In the genomic region with DNA sequence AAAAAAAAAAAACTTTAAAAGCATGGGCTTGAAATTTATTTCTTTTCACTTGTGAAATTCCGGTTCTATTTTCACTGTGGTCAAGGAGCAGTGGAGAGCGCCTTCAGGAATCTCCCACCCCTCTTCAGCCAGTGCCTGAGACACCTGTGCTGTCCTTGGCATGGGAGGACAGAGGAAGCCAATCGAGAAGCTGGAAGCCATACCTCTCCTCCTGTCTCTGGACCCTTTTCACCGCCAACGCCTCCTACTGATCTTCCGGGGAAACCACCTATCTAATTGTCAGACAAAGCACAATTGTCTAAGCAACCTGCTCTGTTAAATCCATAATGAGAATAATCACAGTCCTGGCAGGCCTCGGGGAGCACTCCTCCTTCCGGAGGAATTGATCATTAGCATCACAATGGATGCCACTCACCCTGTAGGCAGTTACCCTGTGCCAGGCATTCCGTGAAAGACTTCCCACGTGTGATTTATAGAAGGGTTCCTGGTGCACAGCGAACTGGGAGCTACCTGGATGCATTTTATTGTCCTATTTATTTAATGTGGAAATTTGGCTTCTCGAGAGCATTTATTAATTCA, we compare ENCODE assay signal across 12 mouse cellular contexts.
DNase-seq lines count a peak whose midpoint lies in the region; ATAC-seq lines count a peak whose summit lies in the region.
"Had no signal": no experiment of that assay in that cellular context is flagged by ENCODE, and none has a peak within 500 bp of the region (broad histone marks: within the 10 kb centered on the region; RNA-seq: fewer than 3 reads in every experiment).

No protein-coding gene starts in this region.

- no peak overlapping the region for H3K4me2 ChIP-seq in neural tube, embryonic 12.5 days (replicated peaks)
- 0 out of 2 replicates have a peak overlapping the region, but pooled peaks have one; percentile 19 for H3K4me2 ChIP-seq in forebrain, embryonic 13.5 days
- H3K4me2 ChIP-seq in hindbrain, embryonic 16.5 days (ENCODE audit: low read length), result no peak overlapping the region
- H3K4me2 ChIP-seq: heart, embryonic 15.5 days; liver, embryonic 13.5 days had no signal

- H3K4me1 ChIP-seq in neural tube, embryonic 12.5 days, result no peaks in the 10 kb centered on the region
- peaks cover 12% of the 10 kb centered on the region for H3K4me1 ChIP-seq in forebrain, embryonic 13.5 days
- no peaks in the 10 kb centered on the region; the same call in 1 of the 2 replicates for H3K4me1 ChIP-seq in hindbrain, embryonic 16.5 days (ENCODE audit: control insufficient read depth, insufficient read depth, low read depth, low read length)
- H3K4me1 ChIP-seq: heart, embryonic 15.5 days; liver, embryonic 13.5 days had no signal

- H3K9ac ChIP-seq in neural tube, embryonic 12.5 days, result no peak overlapping the region
- H3K9ac ChIP-seq in forebrain, embryonic 13.5 days, result no peak overlapping the region
- no peak overlapping the region for H3K9ac ChIP-seq in hindbrain, embryonic 16.5 days (ENCODE audit: low read depth, low read length)
- H3K9ac ChIP-seq: heart, embryonic 15.5 days; liver, embryonic 13.5 days had no signal

- 24% methylated on average over 12 of the region's 12 CpGs for WGBS in neural tube, embryonic 12.5 days
- 16% methylated on average over 12 of the region's 12 CpGs for WGBS in forebrain, embryonic 13.5 days
- WGBS in hindbrain, embryonic 16.5 days, result 22% methylated on average over 12 of the region's 12 CpGs

- DNase-seq in neural tube, embryonic 10.5 days (ENCODE audit: extremely low spot score, low spot score), result no peak
- DNase-seq in ovary, postnatal 36 days (ENCODE audit: low spot score), result no peak
- no peak for DNase-seq in liver
- DNase-seq: gastrocnemius, postnatal 25 days; kidney, postnatal 4 days; liver, embryonic 13.5 days had no signal

- H3K4me3 ChIP-seq in neural tube, embryonic 12.5 days, result no peak overlapping the region
- H3K4me3 ChIP-seq in forebrain, embryonic 13.5 days, result no peak overlapping the region
- H3K4me3 ChIP-seq in hindbrain, embryonic 16.5 days (ENCODE audit: low read length), result no peak overlapping the region
- H3K4me3 ChIP-seq: heart, embryonic 15.5 days; liver, embryonic 13.5 days had no signal

- H3K27ac ChIP-seq in neural tube, embryonic 12.5 days, result no peak overlapping the region
- H3K27ac ChIP-seq in forebrain, embryonic 13.5 days, result peak overlapping the region; percentile 26; the same call in 1 of the 2 replicates
- H3K27ac ChIP-seq in hindbrain, embryonic 16.5 days (ENCODE audit: low read depth, low read length), result no peak overlapping the region
- H3K27ac ChIP-seq: heart, embryonic 15.5 days; liver, embryonic 13.5 days had no signal

- no peaks in the 10 kb centered on the region for H3K27me3 ChIP-seq in neural tube, embryonic 12.5 days (replicated peaks)
- H3K27me3 ChIP-seq in forebrain, embryonic 13.5 days, result no peaks in the 10 kb centered on the region
- no peaks in the 10 kb centered on the region for H3K27me3 ChIP-seq in hindbrain, embryonic 16.5 days (replicated peaks; ENCODE audit: control insufficient read depth, insufficient read depth, low read length)
- H3K27me3 ChIP-seq: heart, embryonic 15.5 days; liver, embryonic 13.5 days had no signal

- no peaks in the 10 kb centered on the region for H3K9me3 ChIP-seq in neural tube, embryonic 12.5 days
- H3K9me3 ChIP-seq in forebrain, embryonic 13.5 days (replicated peaks), result no peaks in the 10 kb centered on the region
- H3K9me3 ChIP-seq in hindbrain, embryonic 16.5 days (ENCODE audit: control insufficient read depth, low read length), result no peaks in the 10 kb centered on the region
- H3K9me3 ChIP-seq: heart, embryonic 15.5 days; liver, embryonic 13.5 days had no signal

- H3K36me3 ChIP-seq in neural tube, embryonic 12.5 days, result no peaks in the 10 kb centered on the region
- H3K36me3 ChIP-seq in forebrain, embryonic 13.5 days (ENCODE audit: poor library complexity, severe bottlenecking), result no peaks in the 10 kb centered on the region
- no peaks in the 10 kb centered on the region for H3K36me3 ChIP-seq in hindbrain, embryonic 16.5 days (ENCODE audit: control insufficient read depth, insufficient read depth, low read length)
- H3K36me3 ChIP-seq: heart, embryonic 15.5 days; liver, embryonic 13.5 days had no signal

- peak; percentile 83 for ATAC-seq in neural tube, embryonic 12.5 days (ENCODE audit: low FRiP score, low read depth)
- peak; percentile 91 for ATAC-seq in forebrain, embryonic 13.5 days
- ATAC-seq in hindbrain, embryonic 16.5 days, result peak; percentile 71
- ATAC-seq in CD4-positive, CD25-positive, alpha-beta regulatory T cell, adult 4 months, result no peak
- ATAC-seq: intestine, embryonic 16.5 days had no signal
